Mouse (Mus musculus): ENCODE data around the gene 6030408B16Rik.

- TF ChIP-seq POLR2A (IDR thresholded peaks at IDR 0.05; ENCODE audit: insufficient read depth, low read depth, low read length) (no peak), EP300 (IDR thresholded peaks at IDR 0.05; ENCODE audit: insufficient read depth, low read depth, low read length) (no peak), CTCF (IDR thresholded peaks at IDR 0.05) (no peak)
Observed at GRCm38 (mm10) chr15:101338359-101338758, 45.3 kb downstream of the 6030408B16Rik start.

Data from heart, adult 2 months (tissue).